Mouse (Mus musculus): Measurements from ENCODE around the gene Plbd1. TPM values are rescaled to one million over a fixed set of nuclear protein-coding genes. Genes with fewer than 3 reads are reported as not detected.

Gene Plbd1
- polyA plus RNA-seq, 1 experiment from 2014 or later: 1.5 TPM

GRCm38 (mm10) chr6:136644171-136644570, 17.6 kb downstream of the Plbd1 start:
- ATAC-seq (ENCODE audit: insufficient number of reproducible peaks, low FRiP score, low TSS enrichment, low read depth): no peak
- Histone ChIP-seq H3K4me1 (ENCODE audit: control insufficient read depth, insufficient read depth, low read length) (peaks cover 3% of the 10 kb centered on the region; the same call in 1 of the 2 replicates), H3K4me3 (ENCODE audit: low read depth, low read length) (no peak overlapping the region), H3K9me3 (ENCODE audit: control insufficient read depth, low read length) (no peaks in the 10 kb centered on the region), H3K36me3 (ENCODE audit: control insufficient read depth, insufficient read depth, low read length) (no peaks in the 10 kb centered on the region), H3K9ac (ENCODE audit: low read length) (no peak overlapping the region), H3K27me3 (ENCODE audit: control insufficient read depth, insufficient read depth, low read length) (no peaks in the 10 kb centered on the region), H3K4me2 (ENCODE audit: low read depth, severe bottlenecking) (no peak overlapping the region), H3K27ac (replicated peaks; ENCODE audit: low read depth, low read length) (no peak overlapping the region)
- no peak for DNase-seq (ENCODE audit: low spot score)
- 93% methylated on average over 2 of the region's 2 CpGs for whole genome bisulfite sequencing

- Histone ChIP-seq H3K36me3 (ENCODE audit: control insufficient read depth, insufficient read depth, low read length) (no peaks in the 10 kb centered on the region), H3K4me2 (ENCODE audit: low read depth, severe bottlenecking) (no peak overlapping the region), H3K4me3 (ENCODE audit: low read depth, low read length) (no peak overlapping the region), H3K9me3 (ENCODE audit: control insufficient read depth, low read length) (no peaks in the 10 kb centered on the region), H3K9ac (ENCODE audit: low read length) (no peak overlapping the region), H3K27ac (replicated peaks; ENCODE audit: low read depth, low read length) (no peak overlapping the region), H3K4me1 (ENCODE audit: control insufficient read depth, insufficient read depth, low read length) (no peaks in the 10 kb centered on the region), H3K27me3 (ENCODE audit: control insufficient read depth, insufficient read depth, low read length) (no peaks in the 10 kb centered on the region)
- no peak for DNase-seq (ENCODE audit: low spot score)
- no peak for ATAC-seq (ENCODE audit: insufficient number of reproducible peaks, low FRiP score, low TSS enrichment, low read depth)
- WGBS: 63% methylated on average over 3 of the region's 3 CpGs
Measured at GRCm38 (mm10) chr6:136634982-136635381, 26.7 kb downstream of the Plbd1 start.

DNA sequence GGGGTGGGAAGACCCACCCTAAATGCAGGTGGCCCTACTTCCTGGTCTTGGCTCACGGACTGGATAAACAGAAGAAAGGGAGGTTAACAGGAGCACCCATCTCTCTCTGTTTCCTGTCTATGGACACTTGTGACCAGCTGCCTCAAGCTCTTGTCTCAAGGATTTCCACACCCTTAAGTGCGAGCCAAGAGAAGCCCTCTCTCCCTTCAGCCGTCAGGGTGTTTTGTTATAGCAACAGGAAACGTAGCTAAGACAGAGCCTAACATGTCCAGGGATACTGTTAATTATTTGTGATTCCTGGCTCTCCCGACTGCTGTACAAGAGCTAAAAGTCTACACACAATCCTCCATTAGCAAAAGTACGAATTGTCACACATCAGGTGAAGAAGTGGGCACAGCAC, 28.0 kb downstream of the Plbd1 start:
- Histone ChIP-seq H3K27ac (replicated peaks; ENCODE audit: low read depth, low read length) (no peak overlapping the region), H3K27me3 (ENCODE audit: control insufficient read depth, insufficient read depth, low read length) (no peaks in the 10 kb centered on the region), H3K9ac (ENCODE audit: low read length) (no peak overlapping the region), H3K4me3 (ENCODE audit: low read depth, low read length) (no peak overlapping the region), H3K4me2 (ENCODE audit: low read depth, severe bottlenecking) (no peak overlapping the region), H3K4me1 (ENCODE audit: control insufficient read depth, insufficient read depth, low read length) (no peaks in the 10 kb centered on the region), H3K36me3 (ENCODE audit: control insufficient read depth, insufficient read depth, low read length) (no peaks in the 10 kb centered on the region), H3K9me3 (ENCODE audit: control insufficient read depth, low read length) (no peaks in the 10 kb centered on the region)
- WGBS: 78% methylated on average over 6 of the region's 6 CpGs
- DNase-seq (ENCODE audit: low spot score) (no peak), ATAC-seq (ENCODE audit: insufficient number of reproducible peaks, low FRiP score, low TSS enrichment, low read depth) (no peak)

DNA sequence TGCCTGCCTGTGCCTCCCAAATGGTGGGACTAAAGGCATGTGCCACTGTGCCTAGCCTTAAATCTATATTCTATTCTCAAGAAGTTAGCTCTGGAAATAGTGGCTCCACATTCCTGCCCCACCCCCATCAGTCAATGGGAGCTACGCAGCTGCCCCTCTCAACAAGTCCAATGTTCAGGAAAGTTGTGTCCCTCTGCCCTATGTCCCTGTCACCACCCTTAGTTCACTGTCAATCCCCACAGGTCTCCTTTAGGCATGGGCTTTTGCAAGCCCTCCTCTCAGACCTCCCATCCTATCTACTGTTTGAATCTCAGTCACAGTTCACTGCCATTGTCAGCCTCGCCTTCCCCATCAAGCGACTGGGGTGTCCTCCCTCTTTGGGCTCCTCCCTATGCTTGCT, 28.6 kb downstream of the Plbd1 start:
- ATAC-seq (ENCODE audit: insufficient number of reproducible peaks, low FRiP score, low TSS enrichment, low read depth) (no peak), DNase-seq (ENCODE audit: low spot score) (no peak)
- Histone ChIP-seq H3K4me1 (ENCODE audit: control insufficient read depth, insufficient read depth, low read length) (no peaks in the 10 kb centered on the region), H3K4me3 (ENCODE audit: low read depth, low read length) (no peak overlapping the region), H3K27me3 (ENCODE audit: control insufficient read depth, insufficient read depth, low read length) (no peaks in the 10 kb centered on the region), H3K27ac (replicated peaks; ENCODE audit: low read depth, low read length) (no peak overlapping the region), H3K4me2 (ENCODE audit: low read depth, severe bottlenecking) (no peak overlapping the region), H3K9ac (ENCODE audit: low read length) (no peak overlapping the region), H3K36me3 (ENCODE audit: control insufficient read depth, insufficient read depth, low read length) (no peaks in the 10 kb centered on the region), H3K9me3 (ENCODE audit: control insufficient read depth, low read length) (no peaks in the 10 kb centered on the region)
- WGBS: 84% methylated on average over 3 of the region's 3 CpGs

GRCm38 (mm10) chr6:136631945-136632534, 29.7 kb downstream of the Plbd1 start:
- H3K27me3 ChIP-seq (ENCODE audit: control insufficient read depth, insufficient read depth, low read length): no peaks in the 10 kb centered on the region
- 82% methylated on average over 13 of the region's 13 CpGs for WGBS
- H3K9ac ChIP-seq (ENCODE audit: low read length): no peak overlapping the region
- no peak overlapping the region for H3K4me2 ChIP-seq (ENCODE audit: low read depth, severe bottlenecking)
- ATAC-seq (ENCODE audit: insufficient number of reproducible peaks, low FRiP score, low TSS enrichment, low read depth) (no peak), DNase-seq (ENCODE audit: low spot score) (no peak)
- H3K36me3 ChIP-seq (ENCODE audit: control insufficient read depth, insufficient read depth, low read length): no peaks in the 10 kb centered on the region
- no peaks in the 10 kb centered on the region for H3K9me3 ChIP-seq (ENCODE audit: control insufficient read depth, low read length)
- no peak overlapping the region for H3K27ac ChIP-seq (replicated peaks; ENCODE audit: low read depth, low read length)
- no peaks in the 10 kb centered on the region for H3K4me1 ChIP-seq (ENCODE audit: control insufficient read depth, insufficient read depth, low read length)
- H3K4me3 ChIP-seq (ENCODE audit: low read depth, low read length): no peak overlapping the region

GRCm38 (mm10) chr6:136631519-136631918, 30.2 kb downstream of the Plbd1 start:
- Histone ChIP-seq H3K9me3 (ENCODE audit: control insufficient read depth, low read length) (no peaks in the 10 kb centered on the region), H3K36me3 (ENCODE audit: control insufficient read depth, insufficient read depth, low read length) (no peaks in the 10 kb centered on the region), H3K4me2 (ENCODE audit: low read depth, severe bottlenecking) (no peak overlapping the region), H3K27ac (replicated peaks; ENCODE audit: low read depth, low read length) (no peak overlapping the region), H3K9ac (ENCODE audit: low read length) (no peak overlapping the region), H3K4me1 (ENCODE audit: control insufficient read depth, insufficient read depth, low read length) (no peaks in the 10 kb centered on the region), H3K4me3 (ENCODE audit: low read depth, low read length) (no peak overlapping the region), H3K27me3 (ENCODE audit: control insufficient read depth, insufficient read depth, low read length) (no peaks in the 10 kb centered on the region)
- DNase-seq (ENCODE audit: low spot score): no peak
- ATAC-seq (ENCODE audit: insufficient number of reproducible peaks, low FRiP score, low TSS enrichment, low read depth): no peak
- WGBS: 87% methylated on average over 8 of the region's 8 CpGs

- Histone ChIP-seq H3K36me3 (ENCODE audit: control insufficient read depth, insufficient read depth, low read length) (no peaks in the 10 kb centered on the region), H3K27me3 (ENCODE audit: control insufficient read depth, insufficient read depth, low read length) (no peaks in the 10 kb centered on the region), H3K27ac (replicated peaks; ENCODE audit: low read depth, low read length) (no peak overlapping the region), H3K4me2 (ENCODE audit: low read depth, severe bottlenecking) (no peak overlapping the region), H3K4me1 (ENCODE audit: control insufficient read depth, insufficient read depth, low read length) (no peaks in the 10 kb centered on the region), H3K9ac (ENCODE audit: low read length) (no peak overlapping the region), H3K4me3 (ENCODE audit: low read depth, low read length) (no peak overlapping the region), H3K9me3 (ENCODE audit: control insufficient read depth, low read length) (no peaks in the 10 kb centered on the region)
- DNase-seq (ENCODE audit: low spot score): no peak
- WGBS: 92% methylated on average over 5 of the region's 5 CpGs
- no peak for ATAC-seq (ENCODE audit: insufficient number of reproducible peaks, low FRiP score, low TSS enrichment, low read depth)
Measured at GRCm38 (mm10) chr6:136629639-136630038, 32.1 kb downstream of the Plbd1 start.

- ATAC-seq (ENCODE audit: insufficient number of reproducible peaks, low FRiP score, low TSS enrichment, low read depth) (no peak), DNase-seq (ENCODE audit: low spot score) (no peak)
- no peaks in the 10 kb centered on the region for H3K9me3 ChIP-seq (ENCODE audit: control insufficient read depth, low read length)
- no peaks in the 10 kb centered on the region for H3K27me3 ChIP-seq (ENCODE audit: control insufficient read depth, insufficient read depth, low read length)
- no peak overlapping the region for H3K4me2 ChIP-seq (ENCODE audit: low read depth, severe bottlenecking)
- H3K4me1 ChIP-seq (ENCODE audit: control insufficient read depth, insufficient read depth, low read length): no peaks in the 10 kb centered on the region
- 88% methylated on average over 12 of the region's 12 CpGs for WGBS
- H3K9ac ChIP-seq (ENCODE audit: low read length): no peak overlapping the region
- no peak overlapping the region for H3K4me3 ChIP-seq (ENCODE audit: low read depth, low read length)
- H3K36me3 ChIP-seq (ENCODE audit: control insufficient read depth, insufficient read depth, low read length): no peaks in the 10 kb centered on the region
- H3K27ac ChIP-seq (replicated peaks; ENCODE audit: low read depth, low read length): no peak overlapping the region
Measured at GRCm38 (mm10) chr6:136625421-136625820, 36.3 kb downstream of the Plbd1 start.

All from limb, embryonic 11.5 days (tissue).